Mouse (Mus musculus): ENCODE results near the gene Cfap100. TPM values are rescaled to one million over a fixed set of nuclear protein-coding genes. Genes with fewer than 3 reads are reported as not detected.

Gene Cfap100
- total RNA-seq, 2 experiments from 2014 or later: not detected

GRCm38 (mm10) chr6:90461771-90462170, 33.2 kb upstream of the Cfap100 start:
- ATAC-seq (replicated peaks; ENCODE audit: poor library complexity, severe bottlenecking): 0 out of 2 replicates have a peak, but pooled peaks have one; percentile 0

GRCm38 (mm10) chr6:90461181-90461580, 32.6 kb upstream of the Cfap100 start:
- no peak for ATAC-seq (replicated peaks; ENCODE audit: poor library complexity, severe bottlenecking)

- no peak for ATAC-seq (replicated peaks; ENCODE audit: poor library complexity, severe bottlenecking)
These were observed 28.8 kb upstream of the Cfap100 start for GRCm38 (mm10) chr6:90457421-90457820.

- ATAC-seq (replicated peaks; ENCODE audit: poor library complexity, severe bottlenecking): no peak
These were observed 25.2 kb upstream of the Cfap100 start for GRCm38 (mm10) chr6:90453751-90454150.

- no peak for ATAC-seq (replicated peaks; ENCODE audit: poor library complexity, severe bottlenecking)
These were observed 24.0 kb upstream of the Cfap100 start for GRCm38 (mm10) chr6:90452603-90453002.

GRCm38 (mm10) chr6:90451512-90451911, 22.9 kb upstream of the Cfap100 start:
- ATAC-seq (replicated peaks; ENCODE audit: poor library complexity, severe bottlenecking): no peak

- no peak for ATAC-seq (replicated peaks; ENCODE audit: poor library complexity, severe bottlenecking)
These were observed 22.1 kb upstream of the Cfap100 start for GRCm38 (mm10) chr6:90450697-90451096.

- ATAC-seq (replicated peaks; ENCODE audit: poor library complexity, severe bottlenecking): peak; percentile 52; the same call in 1 of the 2 replicates
These were observed 21.6 kb upstream of the Cfap100 start for GRCm38 (mm10) chr6:90450179-90450578.

GRCm38 (mm10) chr6:90446883-90447282, 18.3 kb upstream of the Cfap100 start:
- no peak for ATAC-seq (replicated peaks; ENCODE audit: poor library complexity, severe bottlenecking)

- no peak for ATAC-seq (replicated peaks; ENCODE audit: poor library complexity, severe bottlenecking)
These were observed 8.4 kb upstream of the Cfap100 start for GRCm38 (mm10) chr6:90437041-90437440.

- no peak for ATAC-seq (replicated peaks; ENCODE audit: poor library complexity, severe bottlenecking)
These were observed 7.8 kb upstream of the Cfap100 start for GRCm38 (mm10) chr6:90436192-90436907.

GRCm38 (mm10) chr6:90435195-90435618, 6.6 kb upstream of the Cfap100 start:
- peak; percentile 89 for ATAC-seq (replicated peaks; ENCODE audit: poor library complexity, severe bottlenecking)

- no peak for ATAC-seq (replicated peaks; ENCODE audit: poor library complexity, severe bottlenecking)
These were observed 6.1 kb upstream of the Cfap100 start for GRCm38 (mm10) chr6:90434687-90435086.

- ATAC-seq (replicated peaks; ENCODE audit: poor library complexity, severe bottlenecking): no peak
These were observed 2.9 kb upstream of the Cfap100 start for GRCm38 (mm10) chr6:90431487-90431886.

GRCm38 (mm10) chr6:90429911-90430310, 1.3 kb upstream of the Cfap100 start:
- ATAC-seq (replicated peaks; ENCODE audit: poor library complexity, severe bottlenecking): no peak

GRCm38 (mm10) chr6:90426003-90426402, 2.6 kb downstream of the Cfap100 start:
- no peak for ATAC-seq (replicated peaks; ENCODE audit: poor library complexity, severe bottlenecking)

- no peak for ATAC-seq (replicated peaks; ENCODE audit: poor library complexity, severe bottlenecking)
These were observed 3.2 kb downstream of the Cfap100 start for GRCm38 (mm10) chr6:90425361-90425760.

- ATAC-seq (replicated peaks; ENCODE audit: poor library complexity, severe bottlenecking): peak; percentile 97
These were observed 6.0 kb downstream of the Cfap100 start for GRCm38 (mm10) chr6:90422565-90422964.

GRCm38 (mm10) chr6:90411926-90412325, 16.7 kb downstream of the Cfap100 start:
- no peak for ATAC-seq (replicated peaks; ENCODE audit: poor library complexity, severe bottlenecking)

GRCm38 (mm10) chr6:90410972-90411371, 17.6 kb downstream of the Cfap100 start:
- ATAC-seq (replicated peaks; ENCODE audit: poor library complexity, severe bottlenecking): no peak

- ATAC-seq (replicated peaks; ENCODE audit: poor library complexity, severe bottlenecking): no peak
These were observed 20.0 kb downstream of the Cfap100 start for GRCm38 (mm10) chr6:90408632-90409031.

- no peak for ATAC-seq (replicated peaks; ENCODE audit: poor library complexity, severe bottlenecking)
These were observed 31.3 kb downstream of the Cfap100 start for GRCm38 (mm10) chr6:90397291-90397690.

Data from granulocyte monocyte progenitor cell, adult 5-6 weeks (primary cell).